Mouse (Mus musculus): ENCODE measurements around the gene Mxi1. TPM values are rescaled to one million over a fixed set of nuclear protein-coding genes. Genes with fewer than 3 reads are reported as not detected.

Gene Mxi1
- polyA plus RNA-seq, 1 experiment from 2014 or later, result 33.1 TPM

DNA sequence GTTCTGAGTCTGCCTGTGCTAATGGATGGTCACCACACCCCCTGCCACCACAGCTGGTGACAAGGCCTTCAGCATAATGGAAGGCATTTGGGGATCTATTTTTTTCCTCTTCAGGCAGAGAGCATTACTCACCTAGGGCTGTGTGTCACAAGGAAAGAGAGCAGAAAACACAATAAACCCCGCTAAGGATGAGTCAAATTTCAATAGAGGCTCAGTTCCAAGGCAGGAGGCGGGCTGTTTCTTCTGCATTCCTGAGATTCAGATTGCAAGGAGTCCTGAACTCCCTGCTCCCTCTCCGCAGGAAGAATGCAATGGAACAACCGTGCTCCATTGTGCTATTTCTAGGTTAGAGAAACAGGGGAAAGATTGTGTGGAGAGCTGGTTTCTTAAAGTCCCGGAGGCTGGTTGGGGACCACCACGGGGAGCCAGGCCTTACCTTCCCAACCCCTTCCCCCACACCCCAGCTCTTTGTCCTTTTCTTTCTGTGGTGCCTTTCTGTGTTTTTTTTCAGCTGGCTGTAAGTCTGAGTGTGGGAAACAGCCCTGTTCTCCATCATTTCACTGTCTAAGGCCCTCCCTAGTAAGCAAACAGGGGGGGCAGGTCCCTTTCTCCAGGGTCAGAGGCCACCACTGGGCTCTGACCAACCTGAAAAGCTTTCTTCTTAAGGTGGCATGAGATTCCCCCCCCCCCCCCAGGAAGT lies 102.0 kb downstream of the Mxi1 start:
- H3K4me2 ChIP-seq, result no peak overlapping the region
- ATAC-seq (replicated peaks; ENCODE audit: insufficient number of reproducible peaks, low FRiP score, low TSS enrichment), result no peak
- 10% methylated on average over 6 of the region's 6 CpGs for WGBS (ENCODE audit: insufficient replicate concordance)

DNA sequence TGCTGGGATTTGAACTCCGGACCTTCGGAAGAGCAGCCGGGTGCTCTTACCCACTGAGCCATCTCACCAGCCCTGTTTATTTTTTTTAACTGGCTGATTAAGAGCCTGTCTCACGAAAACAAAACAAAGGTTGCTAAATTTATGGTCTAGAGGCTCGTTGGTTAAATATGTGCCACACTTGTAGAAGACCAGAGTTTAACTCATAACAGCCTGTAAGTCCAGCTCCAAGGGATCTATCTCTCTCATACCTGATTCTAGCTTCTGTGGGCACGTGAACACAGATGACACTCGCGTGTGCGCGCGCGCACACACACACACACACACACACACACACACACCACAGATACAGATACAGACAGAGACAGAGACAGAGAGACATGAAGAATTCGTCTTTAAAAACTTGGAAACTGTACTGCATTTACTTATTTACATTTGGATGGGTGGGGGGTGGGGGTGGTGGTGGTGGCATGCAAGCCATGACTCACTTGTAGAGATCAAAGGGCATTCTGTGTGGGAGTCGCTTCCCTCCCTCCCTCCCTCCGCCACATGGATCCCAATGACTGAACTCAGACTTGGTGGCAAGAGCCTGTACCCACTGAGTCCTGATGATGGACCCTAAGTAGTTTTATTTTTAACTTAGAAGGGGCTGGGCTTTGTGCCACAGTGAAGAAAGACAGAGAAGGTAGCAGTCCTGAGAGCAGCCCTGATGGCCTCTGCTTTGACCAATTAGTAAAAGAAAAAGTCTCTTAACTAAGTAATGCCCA lies 103.5 kb downstream of the Mxi1 start:
- H3K4me2 ChIP-seq, result no peak overlapping the region
- H3K27me3 ChIP-seq (ENCODE audit: control insufficient read depth, insufficient read depth, low read length), result no peaks in the 10 kb centered on the region
- H3K36me3 ChIP-seq (ENCODE audit: control insufficient read depth, insufficient read depth, low read length), result no peaks in the 10 kb centered on the region
- peaks cover 28% of the 10 kb centered on the region for H3K4me1 ChIP-seq (ENCODE audit: control insufficient read depth, insufficient read depth, low read length)
- H3K27ac ChIP-seq (ENCODE audit: low read depth, low read length), result no peak overlapping the region
- H3K4me3 ChIP-seq (ENCODE audit: low read depth, low read length), result no peak overlapping the region
- WGBS (ENCODE audit: insufficient replicate concordance), result 73% methylated on average over 15 of the region's 15 CpGs
- H3K9me3 ChIP-seq (replicated peaks; ENCODE audit: control insufficient read depth, low read length), result no peaks in the 10 kb centered on the region
- no peak for ATAC-seq (replicated peaks; ENCODE audit: insufficient number of reproducible peaks, low FRiP score, low TSS enrichment)
- no peak overlapping the region for H3K9ac ChIP-seq (ENCODE audit: low read depth, low read length)

More for the DNA sequence above, 102.0 kb downstream of the Mxi1 start:
- Histone ChIP-seq H3K4me3 (ENCODE audit: low read depth, low read length) (no peak overlapping the region), H3K36me3 (ENCODE audit: control insufficient read depth, insufficient read depth, low read length) (no peaks in the 10 kb centered on the region), H3K9me3 (replicated peaks; ENCODE audit: control insufficient read depth, low read length) (no peaks in the 10 kb centered on the region), H3K4me1 (ENCODE audit: control insufficient read depth, insufficient read depth, low read length) (peaks cover 28% of the 10 kb centered on the region), H3K27ac (ENCODE audit: low read depth, low read length) (peak overlapping the region; percentile 83), H3K27me3 (ENCODE audit: control insufficient read depth, insufficient read depth, low read length) (no peaks in the 10 kb centered on the region), H3K9ac (ENCODE audit: low read depth, low read length) (peak overlapping the region; percentile 46)

- H3K4me1 ChIP-seq (ENCODE audit: control insufficient read depth, insufficient read depth, low read length), result peaks cover 28% of the 10 kb centered on the region
- H3K4me2 ChIP-seq, result no peak overlapping the region
- H3K36me3 ChIP-seq (ENCODE audit: control insufficient read depth, insufficient read depth, low read length), result no peaks in the 10 kb centered on the region
- H3K9me3 ChIP-seq (replicated peaks; ENCODE audit: control insufficient read depth, low read length), result no peaks in the 10 kb centered on the region
- 43% methylated on average over 11 of the region's 11 CpGs for WGBS (ENCODE audit: insufficient replicate concordance)
- H3K4me3 ChIP-seq (ENCODE audit: low read depth, low read length), result no peak overlapping the region
- no peaks in the 10 kb centered on the region for H3K27me3 ChIP-seq (ENCODE audit: control insufficient read depth, insufficient read depth, low read length)
- no peak overlapping the region for H3K9ac ChIP-seq (ENCODE audit: low read depth, low read length)
- no peak for ATAC-seq (replicated peaks; ENCODE audit: insufficient number of reproducible peaks, low FRiP score, low TSS enrichment)
- H3K27ac ChIP-seq (ENCODE audit: low read depth, low read length), result no peak overlapping the region
Measured at GRCm38 (mm10) chr19:53414650-53415049, 104.3 kb downstream of the Mxi1 start.

DNA sequence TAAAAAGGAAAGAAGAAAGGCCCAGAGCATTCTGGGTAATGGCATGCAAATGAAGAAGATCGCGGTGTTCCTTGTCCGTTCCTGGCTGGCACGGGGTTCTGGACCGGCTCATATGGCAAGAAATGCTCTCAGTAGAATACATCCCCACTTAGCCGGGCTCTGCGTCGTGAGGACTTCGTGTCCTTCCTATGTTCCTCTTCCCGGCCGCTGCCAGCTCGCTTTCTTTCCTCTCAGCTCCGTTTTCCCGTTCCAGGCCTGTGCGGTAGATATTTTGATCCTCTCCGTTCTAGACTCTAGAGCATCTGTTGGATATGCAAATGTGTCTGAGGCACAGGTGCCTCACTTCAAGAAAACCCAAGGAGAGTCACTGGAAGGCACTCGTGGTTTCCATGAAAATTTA lies 104.9 kb downstream of the Mxi1 start:
- no peaks in the 10 kb centered on the region for H3K27me3 ChIP-seq (ENCODE audit: control insufficient read depth, insufficient read depth, low read length)
- ATAC-seq (replicated peaks; ENCODE audit: insufficient number of reproducible peaks, low FRiP score, low TSS enrichment), result no peak
- no peaks in the 10 kb centered on the region for H3K9me3 ChIP-seq (replicated peaks; ENCODE audit: control insufficient read depth, low read length)
- peaks cover 24% of the 10 kb centered on the region for H3K4me1 ChIP-seq (ENCODE audit: control insufficient read depth, insufficient read depth, low read length)
- H3K4me2 ChIP-seq, result 0 out of 2 replicates have a peak overlapping the region, but pooled peaks have one; percentile 7
- H3K9ac ChIP-seq (ENCODE audit: low read depth, low read length), result no peak overlapping the region
- WGBS (ENCODE audit: insufficient replicate concordance), result 75% methylated on average over 17 of the region's 17 CpGs
- H3K4me3 ChIP-seq (ENCODE audit: low read depth, low read length), result no peak overlapping the region
- no peaks in the 10 kb centered on the region for H3K36me3 ChIP-seq (ENCODE audit: control insufficient read depth, insufficient read depth, low read length)
- H3K27ac ChIP-seq (ENCODE audit: low read depth, low read length), result no peak overlapping the region

DNA sequence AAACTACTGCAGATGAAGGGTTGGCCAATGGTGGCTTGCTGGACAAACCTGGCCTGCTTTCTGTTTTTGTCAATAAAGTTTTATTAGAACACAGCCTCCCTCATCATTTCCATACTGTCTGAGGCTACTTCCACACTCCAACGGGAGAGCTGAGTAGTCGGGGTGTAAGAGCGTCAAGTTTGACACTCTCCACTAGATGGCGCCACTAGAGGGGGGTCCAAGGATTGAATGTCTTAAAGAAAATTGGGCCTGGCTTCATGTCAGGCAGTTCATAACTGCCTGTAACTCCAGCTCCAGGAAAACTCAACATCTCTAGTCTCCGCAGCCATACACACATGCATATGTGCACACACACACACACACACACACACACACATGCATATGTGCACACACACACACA lies 109.5 kb downstream of the Mxi1 start:
- Histone ChIP-seq H3K4me1 (ENCODE audit: control insufficient read depth, insufficient read depth, low read length) (peaks cover 18% of the 10 kb centered on the region; the same call in 1 of the 2 replicates), H3K36me3 (ENCODE audit: control insufficient read depth, insufficient read depth, low read length) (no peaks in the 10 kb centered on the region), H3K4me2 (no peak overlapping the region), H3K27ac (ENCODE audit: low read depth, low read length) (no peak overlapping the region), H3K9ac (ENCODE audit: low read depth, low read length) (no peak overlapping the region), H3K9me3 (replicated peaks; ENCODE audit: control insufficient read depth, low read length) (no peaks in the 10 kb centered on the region), H3K4me3 (ENCODE audit: low read depth, low read length) (no peak overlapping the region), H3K27me3 (ENCODE audit: control insufficient read depth, insufficient read depth, low read length) (no peaks in the 10 kb centered on the region)
- no peak for ATAC-seq (replicated peaks; ENCODE audit: insufficient number of reproducible peaks, low FRiP score, low TSS enrichment)
- WGBS (ENCODE audit: insufficient replicate concordance), result 30% methylated on average over 5 of the region's 5 CpGs

DNA sequence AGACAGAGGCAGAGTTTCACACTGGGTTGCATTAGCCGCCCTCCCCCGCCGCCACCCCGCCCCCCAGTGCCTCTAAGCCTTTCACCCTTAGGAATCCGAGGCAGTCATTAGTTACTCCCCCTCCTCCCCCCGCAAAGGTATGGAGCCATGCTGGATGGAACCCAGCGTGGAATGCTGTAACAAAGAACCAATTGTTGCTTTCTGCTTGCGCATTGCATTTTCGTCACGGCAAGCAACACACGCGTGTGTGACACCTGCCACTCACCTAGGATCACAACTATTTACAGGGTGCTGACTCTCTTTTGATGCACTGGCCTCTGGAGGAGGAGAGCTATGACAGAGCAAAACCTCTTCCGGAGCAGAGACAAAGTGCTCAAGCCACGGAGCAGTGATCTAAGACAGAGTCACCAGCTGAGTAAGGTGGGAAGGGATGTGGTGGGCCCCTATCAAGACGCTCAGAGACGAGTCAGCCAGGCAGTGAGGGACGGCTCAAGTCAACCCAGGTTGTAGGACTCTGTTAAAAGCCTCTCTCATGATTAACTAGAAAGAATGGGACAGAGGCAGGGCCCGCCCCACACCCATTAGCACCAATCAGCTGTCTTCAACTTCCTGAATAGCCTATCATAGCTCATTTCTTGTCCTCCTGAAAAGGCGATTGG lies 110.7 kb downstream of the Mxi1 start:
- 2% methylated on average over 19 of the region's 19 CpGs for WGBS (ENCODE audit: insufficient replicate concordance)
- ATAC-seq (replicated peaks; ENCODE audit: insufficient number of reproducible peaks, low FRiP score, low TSS enrichment), result peak; percentile 86

GRCm38 (mm10) chr19:53421583-53422188 lies 111.4 kb downstream of the Mxi1 start:
- Histone ChIP-seq H3K27me3 (ENCODE audit: control insufficient read depth, insufficient read depth, low read length) (no peaks in the 10 kb centered on the region), H3K27ac (ENCODE audit: low read depth, low read length) (peak overlapping the region; percentile 77), H3K9ac (ENCODE audit: low read depth, low read length) (peak overlapping the region; percentile 78), H3K4me2 (peak overlapping the region; percentile 79), H3K9me3 (replicated peaks; ENCODE audit: control insufficient read depth, low read length) (no peaks in the 10 kb centered on the region), H3K4me1 (ENCODE audit: control insufficient read depth, insufficient read depth, low read length) (peaks cover 19% of the 10 kb centered on the region; the same call in 1 of the 2 replicates), H3K36me3 (ENCODE audit: control insufficient read depth, insufficient read depth, low read length) (no peaks in the 10 kb centered on the region), H3K4me3 (ENCODE audit: low read depth, low read length) (peak overlapping the region; percentile 47)
- ATAC-seq (replicated peaks; ENCODE audit: insufficient number of reproducible peaks, low FRiP score, low TSS enrichment), result no peak
- WGBS (ENCODE audit: insufficient replicate concordance), result under 1% methylated on average over 6 of the region's 6 CpGs

More for the DNA sequence above, 110.7 kb downstream of the Mxi1 start:
- H3K4me1 ChIP-seq (ENCODE audit: control insufficient read depth, insufficient read depth, low read length), result peaks cover 19% of the 10 kb centered on the region; the same call in 1 of the 2 replicates
- no peaks in the 10 kb centered on the region for H3K36me3 ChIP-seq (ENCODE audit: control insufficient read depth, insufficient read depth, low read length)
- peak overlapping the region; percentile 79 for H3K4me2 ChIP-seq
- H3K9ac ChIP-seq (ENCODE audit: low read depth, low read length), result peak overlapping the region; percentile 78
- H3K27me3 ChIP-seq (ENCODE audit: control insufficient read depth, insufficient read depth, low read length), result no peaks in the 10 kb centered on the region
- H3K4me3 ChIP-seq (ENCODE audit: low read depth, low read length), result peak overlapping the region; percentile 47
- H3K27ac ChIP-seq (ENCODE audit: low read depth, low read length), result peak overlapping the region; percentile 77
- no peaks in the 10 kb centered on the region for H3K9me3 ChIP-seq (replicated peaks; ENCODE audit: control insufficient read depth, low read length)

Measured in heart, embryonic 11.5 days (tissue).